Mouse (Mus musculus) CD8-positive naive resting alpha-beta T cell, adult 2 months (primary cell): ENCODE measurements around the gene Tpt1.
"Not testable (repeated sequence)": the region's sequence is repeated elsewhere in the genome, so short reads cannot be mapped to it uniquely, and the experiment has no call there.

ENCODE experiments used
- DNase-seq, 2 experiments: peaks; one replicate each; pipeline ENCODE4 v3.0.0; 2022; ENCODE audit warnings: low read depth in 2 of 2, low spot score in 2 of 2

The Tpt1 gene

GRCm38 (mm10) chr14:75841758-75842157 is 3.1 kb upstream of the Tpt1 start:
- not testable (repeated sequence) for DNase-seq

- peak in 1 of 2 experiments; percentile 35 for DNase-seq
Observed at GRCm38 (mm10) chr14:75844111-75844695, 690 bp upstream of the Tpt1 start.

DNA sequence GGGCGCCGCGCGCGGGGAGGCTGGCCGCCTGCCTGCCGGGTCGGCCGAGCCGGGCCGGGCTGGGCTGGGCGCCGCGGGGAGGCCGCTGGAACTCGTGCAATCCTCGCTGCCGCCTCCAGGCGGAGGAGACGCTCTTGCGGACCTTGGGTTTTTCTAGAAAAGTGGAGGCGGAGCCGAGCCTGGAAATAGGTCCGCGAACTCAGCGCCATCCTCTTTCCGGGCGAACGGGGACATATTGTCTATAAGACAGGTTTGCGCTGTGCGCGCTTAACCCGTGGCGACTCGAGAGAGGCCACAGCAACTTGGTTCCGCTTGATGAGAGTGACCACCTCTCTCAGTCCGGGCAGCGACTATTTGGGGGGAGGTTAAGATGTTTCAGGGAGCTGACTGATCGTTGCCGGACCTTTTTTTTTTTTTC is 814 bp downstream of the Tpt1 start:
- peak; percentile 89 to 92 for DNase-seq

- DNase-seq, result no peak
Observed at GRCm38 (mm10) chr14:75847669-75848068, 2.8 kb downstream of the Tpt1 start.

- no peak for DNase-seq
Observed at GRCm38 (mm10) chr14:75848482-75848881, 3.6 kb downstream of the Tpt1 start.

DNA sequence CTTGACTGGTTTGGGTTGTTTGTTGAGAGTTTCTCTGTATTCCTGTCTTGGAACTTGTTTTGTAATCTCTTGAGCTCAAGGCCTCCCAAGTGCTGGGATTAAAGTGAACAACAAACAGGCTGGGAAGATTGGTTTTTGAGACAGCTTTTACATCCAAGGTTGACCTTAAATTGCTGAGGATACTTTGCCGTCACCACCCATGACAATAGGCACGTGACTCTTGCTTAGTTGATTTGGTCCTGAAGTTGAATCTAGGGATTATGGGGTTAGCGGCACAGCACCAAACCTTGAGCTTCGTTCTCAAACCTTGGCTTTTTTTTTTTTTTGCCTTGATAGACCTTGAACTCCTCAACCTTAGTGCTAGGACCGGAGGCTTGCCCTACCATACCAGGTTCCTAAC is 4.3 kb downstream of the Tpt1 start:
- DNase-seq, result no peak

DNA sequence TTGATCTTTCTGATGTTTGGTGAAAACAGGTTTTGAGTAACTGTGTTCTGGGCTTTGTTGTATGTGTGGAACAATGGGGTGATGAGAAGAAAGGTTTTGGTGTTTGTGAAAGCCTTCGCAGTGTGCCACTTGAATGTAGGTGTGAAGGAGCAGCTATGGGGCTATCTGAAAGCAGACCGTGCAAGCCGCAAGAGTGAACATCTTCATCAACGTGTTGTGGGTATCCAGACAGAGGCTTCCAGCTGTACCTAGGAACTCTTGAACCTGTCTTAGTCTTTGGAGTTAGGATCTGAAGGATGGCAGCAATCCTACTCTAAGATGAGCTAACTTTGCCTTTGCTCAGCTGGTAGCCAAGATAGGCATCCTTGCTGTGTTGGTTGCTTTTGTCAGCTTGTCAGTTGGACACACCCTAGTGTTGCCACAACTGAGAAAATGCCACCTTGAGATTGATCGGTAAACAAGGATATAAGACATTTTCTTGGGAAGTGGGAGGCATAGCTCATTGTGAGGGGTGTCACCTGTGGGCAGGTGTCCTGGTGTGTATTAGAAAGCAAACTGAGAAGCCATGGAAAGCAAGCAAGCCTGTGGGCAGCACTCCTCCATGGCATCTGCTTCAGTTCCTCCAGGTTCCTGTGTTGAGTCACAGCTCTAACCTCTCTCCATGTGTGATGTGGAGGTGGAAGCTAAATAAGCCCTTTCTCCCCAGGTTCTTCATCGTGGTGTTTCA is 5.1 kb downstream of the Tpt1 start:
- DNase-seq, result no peak

DNA sequence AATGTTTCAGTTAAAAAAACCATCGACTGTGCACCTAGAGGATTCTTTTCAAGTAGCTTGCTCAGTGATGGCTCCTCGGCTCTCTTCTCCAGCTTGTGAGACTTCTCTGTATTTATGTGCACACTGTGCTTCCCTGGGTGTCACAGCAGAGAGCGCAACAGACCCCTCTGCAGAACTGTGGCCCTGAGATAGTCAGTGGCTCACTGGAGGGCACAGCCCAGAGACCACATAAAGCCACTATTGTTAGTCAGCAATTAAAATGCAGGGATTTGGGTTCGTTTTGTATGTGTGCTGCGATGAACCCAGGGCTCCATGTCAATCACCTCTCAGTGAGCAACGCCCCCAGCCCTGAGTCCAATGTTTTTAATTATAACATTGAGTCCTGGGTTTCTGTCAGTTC is 5.9 kb downstream of the Tpt1 start:
- no peak for DNase-seq

DNA sequence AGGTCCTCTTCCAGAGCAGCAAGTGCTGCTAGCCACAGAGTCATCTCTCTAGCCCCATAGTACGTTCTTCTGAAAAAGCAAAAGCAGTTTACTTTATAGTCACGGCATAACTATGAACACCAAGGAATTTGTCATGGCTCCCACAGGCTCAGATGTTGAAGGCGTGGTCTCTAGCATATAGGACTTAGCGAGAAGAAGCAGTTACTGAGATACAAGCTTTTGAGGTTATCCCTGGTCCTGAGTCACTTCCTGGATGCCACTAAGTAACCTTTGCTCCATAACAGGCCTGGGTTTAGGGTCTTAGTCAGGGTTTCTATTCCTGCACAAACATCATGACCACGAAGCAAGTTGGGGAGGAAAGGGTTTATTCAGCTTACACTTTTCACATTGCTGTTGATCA is 7.1 kb downstream of the Tpt1 start:
- DNase-seq, result no peak

DNA sequence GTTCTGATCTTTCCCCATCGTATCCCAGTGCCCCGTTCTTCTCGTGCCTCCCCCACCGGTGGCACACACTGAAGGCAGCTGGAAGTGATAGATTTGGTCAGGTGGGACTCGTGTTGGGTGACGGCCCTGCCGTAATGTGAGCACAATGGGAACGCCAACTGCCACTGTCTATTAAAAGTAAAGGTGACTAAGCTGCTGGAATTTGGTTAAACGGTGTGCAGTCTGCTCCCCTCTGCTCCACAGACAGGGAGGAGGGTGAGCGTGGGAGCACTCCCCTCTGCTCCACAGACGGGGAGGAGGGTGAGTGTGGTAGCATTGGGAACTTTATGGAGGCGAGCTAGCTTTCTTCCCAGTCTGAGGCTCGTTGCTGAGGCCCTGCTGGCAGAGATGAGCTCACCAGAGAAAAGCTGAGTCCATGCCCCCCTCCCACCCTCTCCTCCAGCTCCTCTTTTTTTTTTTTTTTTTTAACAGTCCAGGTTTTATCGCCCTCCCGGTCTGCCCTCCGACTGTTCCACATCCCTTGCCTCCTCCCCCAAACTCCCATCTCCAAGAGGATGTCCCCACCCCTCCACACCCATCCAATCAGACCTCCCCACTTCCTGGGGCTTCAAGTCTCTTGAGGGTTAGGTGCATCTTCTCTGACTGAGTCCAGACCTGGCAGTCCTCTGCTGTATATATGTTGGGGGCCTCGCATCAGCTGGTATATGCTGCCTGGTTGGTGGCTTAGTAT is 10.5 kb downstream of the Tpt1 start:
- no peak for DNase-seq

DNA sequence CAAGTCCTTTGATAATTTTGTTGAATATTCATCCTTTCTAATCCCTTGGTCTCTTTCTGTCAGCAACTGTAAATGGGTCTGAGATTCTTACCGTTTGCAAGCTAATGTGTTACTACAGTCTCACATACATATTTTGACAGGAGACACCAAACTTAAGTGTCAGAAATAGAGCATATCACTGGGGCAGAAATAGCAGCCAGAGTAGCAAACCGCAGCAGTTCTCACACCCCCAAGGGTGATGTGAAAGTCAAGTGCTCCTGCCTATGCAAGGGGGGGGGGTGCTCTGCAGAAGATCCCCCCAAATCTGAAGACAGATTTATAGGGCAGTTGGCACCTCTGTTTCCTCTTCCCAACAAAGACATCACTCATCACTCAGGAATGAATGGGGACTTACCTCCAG is 13.3 kb downstream of the Tpt1 start:
- DNase-seq, result no peak

DNA sequence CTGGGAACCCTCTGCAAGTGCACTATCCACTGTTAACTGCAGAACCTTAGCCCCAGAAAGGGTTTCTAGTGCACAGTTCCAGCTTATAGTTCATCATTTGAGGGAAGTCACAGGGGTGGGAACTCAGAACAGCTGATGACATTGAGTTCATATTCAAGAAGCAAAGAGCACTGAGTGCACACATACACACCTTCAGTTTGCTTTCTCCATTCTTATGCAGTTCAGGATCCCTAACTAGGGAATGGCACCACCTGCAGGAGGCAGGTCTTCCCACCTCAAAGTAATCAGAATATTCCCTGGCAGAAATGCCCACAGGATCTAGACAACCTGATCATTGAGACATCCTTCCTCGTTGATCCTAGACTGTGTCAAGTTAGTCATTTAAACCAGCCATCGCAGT is 14.7 kb downstream of the Tpt1 start:
- no peak for DNase-seq

- no peak for DNase-seq
Observed at GRCm38 (mm10) chr14:75862701-75863100, 17.8 kb downstream of the Tpt1 start.

GRCm38 (mm10) chr14:75863549-75864409 is 18.9 kb downstream of the Tpt1 start:
- no peak for DNase-seq

DNA sequence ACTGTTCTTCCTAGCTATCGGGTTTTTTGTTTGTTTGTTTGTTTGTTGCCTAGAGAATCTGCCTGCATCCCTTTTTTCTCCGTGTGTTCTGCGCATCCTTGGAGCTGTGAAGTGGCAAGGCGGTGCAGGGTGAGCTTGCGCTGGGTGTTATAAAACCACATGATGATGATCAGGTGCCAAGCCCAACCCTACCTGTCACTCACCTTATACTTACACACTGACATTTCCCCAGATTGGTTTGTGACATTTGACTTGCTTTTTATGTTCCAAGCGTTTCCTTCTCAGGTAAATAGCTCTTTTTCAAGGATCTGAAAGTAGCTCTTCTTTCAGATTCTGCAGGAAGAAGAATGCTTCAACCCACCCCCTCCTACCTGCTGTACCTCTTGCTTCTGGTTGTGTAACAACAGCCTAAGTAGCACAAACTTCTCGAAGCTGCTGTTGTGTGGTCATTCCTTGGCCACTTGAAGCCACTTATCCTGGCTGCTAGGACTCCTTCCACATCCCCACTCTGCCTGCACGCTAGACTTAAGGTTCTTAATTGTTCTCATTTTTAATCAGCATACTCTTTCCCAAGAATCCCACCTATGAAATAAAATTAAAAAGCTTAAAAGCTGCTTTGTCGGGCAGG is 21.9 kb downstream of the Tpt1 start:
- DNase-seq, result no peak

DNA sequence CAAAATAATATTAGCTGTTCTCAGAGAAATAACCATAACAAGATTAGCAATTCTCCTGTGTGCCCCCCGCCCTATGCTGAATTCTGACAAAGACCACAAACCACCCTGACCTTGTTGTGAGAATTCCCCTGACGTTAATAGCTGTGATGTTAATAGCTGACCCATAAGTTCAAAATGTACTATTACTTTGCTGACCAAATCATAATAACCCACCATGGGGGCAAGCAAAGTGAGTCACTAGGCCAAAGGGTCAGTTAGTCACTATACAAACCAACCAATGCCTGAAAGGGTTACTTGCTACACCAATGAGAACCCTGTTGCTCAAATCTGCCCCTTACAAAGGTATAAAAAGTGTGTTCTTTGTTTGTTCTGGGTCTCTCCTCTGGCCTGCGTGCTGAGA is 23.1 kb downstream of the Tpt1 start:
- DNase-seq, result not testable (repeated sequence)

GRCm38 (mm10) chr14:75869769-75870363 is 25.0 kb downstream of the Tpt1 start:
- no peak for DNase-seq

DNA sequence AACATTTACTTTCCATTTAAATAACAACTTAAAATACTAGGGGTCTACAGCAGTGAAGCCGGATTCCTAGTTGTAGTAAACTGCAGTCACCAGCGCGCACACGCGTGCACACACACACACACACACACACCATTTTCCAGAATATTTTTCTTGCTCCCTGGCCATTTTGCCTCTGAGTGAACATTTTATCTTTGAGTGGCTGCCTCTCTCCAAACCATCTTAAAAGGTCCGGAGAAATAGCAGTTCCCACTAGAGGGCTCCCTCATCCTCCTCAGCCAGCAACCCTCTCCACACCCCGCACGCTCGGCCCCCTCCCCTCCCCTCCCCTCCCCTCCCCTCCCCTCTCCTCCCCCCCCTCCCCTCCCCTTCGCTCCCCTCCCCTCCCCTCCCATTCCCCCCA is 25.7 kb downstream of the Tpt1 start:
- DNase-seq, result no peak

- no peak for DNase-seq
Observed at GRCm38 (mm10) chr14:75871111-75871510, 26.2 kb downstream of the Tpt1 start.

- no peak for DNase-seq
Observed at GRCm38 (mm10) chr14:75871750-75872149, 26.9 kb downstream of the Tpt1 start.

DNA sequence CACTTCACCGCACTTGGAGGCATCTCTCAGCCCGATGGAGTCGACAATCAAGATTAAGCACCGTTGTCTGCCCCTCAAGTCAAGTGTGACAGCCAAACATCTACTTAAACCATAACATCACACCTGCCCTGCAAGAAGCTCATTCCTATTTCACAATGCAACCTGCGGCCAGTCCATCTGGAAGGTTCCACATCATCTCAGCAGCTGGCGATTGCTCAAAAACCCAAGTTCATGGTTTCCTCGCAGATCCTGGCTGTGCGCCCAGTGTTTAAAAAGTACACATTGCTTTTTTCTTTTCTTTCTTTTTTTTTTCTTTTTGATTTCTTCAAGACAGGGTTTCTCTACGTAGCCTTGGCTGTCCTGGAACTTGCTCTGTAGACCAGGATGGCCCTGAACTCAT is 28.7 kb downstream of the Tpt1 start:
- DNase-seq, result no peak
